Mouse (Mus musculus) cerebellum, adult 2 months (tissue): Measurements from ENCODE around the gene Tmem182.

Source experiments
- CTCF ChIP-seq: fragments of 200-500 bp; IDR thresholded peaks from 2 replicates; pipeline ENCODE4 v1.5.1; 2011; ENCODE audit warnings: low read depth, mild to moderate bottlenecking, control low read depth, low read length, moderate library complexity, borderline replicate concordance; ENCODE audit not compliant: insufficient read depth
- POLR2A ChIP-seq: fragments of 200-500 bp; IDR thresholded peaks from 2 replicates; pipeline ENCODE4 v1.6.1; 2011; ENCODE audit warnings: low read length, control low read depth, borderline replicate concordance; ENCODE audit not compliant: insufficient read depth

DNA sequence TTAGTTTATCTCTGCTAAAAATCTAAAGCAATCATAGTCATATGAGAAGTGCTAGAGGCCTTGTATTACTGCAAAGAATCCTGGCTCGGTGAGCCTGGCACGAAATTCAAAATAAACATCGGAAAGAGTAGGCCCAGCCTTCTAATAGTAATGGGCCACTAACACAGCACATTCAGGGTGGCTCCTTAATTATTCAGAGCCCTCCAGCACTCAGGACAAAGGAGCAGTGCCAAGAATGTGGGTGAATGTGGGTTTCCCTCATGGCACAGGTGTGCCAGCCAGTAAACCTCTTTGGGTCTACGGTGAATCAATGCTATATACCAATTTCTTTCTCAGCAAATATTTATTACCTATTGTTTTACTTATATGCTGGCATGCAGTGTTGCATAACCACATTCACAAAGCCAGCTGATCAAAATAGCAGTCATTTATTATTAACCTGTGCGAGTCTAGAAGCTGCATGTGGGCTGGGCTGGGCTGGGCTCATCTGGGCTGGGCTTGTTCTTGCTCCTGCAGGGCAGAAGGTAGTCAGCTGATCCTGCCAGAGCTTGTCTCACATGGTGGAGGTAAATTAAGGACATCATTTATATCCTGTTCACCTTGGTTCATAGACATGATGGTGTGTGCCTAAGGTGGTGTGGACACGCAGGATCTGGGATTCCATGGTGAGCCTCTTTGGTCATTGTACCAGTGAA, 45.5 kb upstream of the Tmem182 start:
- TF ChIP-seq CTCF: no peak
- TF ChIP-seq POLR2A: no peak
